In the genomic region with DNA sequence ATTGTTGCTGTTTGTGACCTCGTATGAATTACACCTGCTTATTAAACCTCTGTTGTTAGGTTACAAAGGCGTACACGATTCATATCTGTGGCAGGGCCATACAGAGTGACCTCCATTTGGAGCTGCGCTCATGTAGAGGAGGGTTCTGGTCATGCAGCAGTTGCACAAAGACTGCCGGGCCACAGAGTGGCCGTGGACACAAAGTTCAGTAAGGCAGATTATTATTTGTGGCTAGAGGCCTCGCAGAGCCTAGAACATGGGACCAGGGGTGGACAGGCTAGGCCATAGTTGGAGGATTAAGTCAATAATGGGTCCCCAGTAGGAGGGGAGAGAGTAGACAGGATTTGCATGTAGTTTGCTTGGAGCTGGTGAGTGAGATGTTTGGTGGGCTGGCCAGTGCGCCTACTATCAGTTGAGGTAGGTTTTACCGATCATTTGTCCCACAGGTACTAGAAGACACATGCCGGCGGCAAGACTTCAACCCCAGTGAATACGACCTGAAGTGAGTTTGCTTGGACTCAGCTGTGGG, we compare ENCODE assay signal across 8 mouse cellular contexts. TPM values are rescaled to one million over a fixed set of nuclear protein-coding genes. Genes with fewer than 3 reads are reported as not detected.
DNase-seq lines count a peak whose midpoint lies in the region; ATAC-seq and TF ChIP-seq lines count a peak whose summit lies in the region.

No protein-coding gene starts in this region.

- H3K36me3 ChIP-seq in lung, embryonic 15.5 days: peaks cover 17% of the 10 kb centered on the region
- peaks cover 20% of the 10 kb centered on the region for H3K36me3 ChIP-seq in embryonic facial prominence, embryonic 14.5 days (ENCODE audit: control insufficient read depth, insufficient read depth, low read length)
- H3K36me3 ChIP-seq in intestine, postnatal 0 days (ENCODE audit: control insufficient read depth, insufficient read depth): peaks cover 16% of the 10 kb centered on the region; the same call in 1 of the 2 replicates
- peaks cover 29% of the 10 kb centered on the region for H3K36me3 ChIP-seq in neural tube, embryonic 13.5 days

- peak; percentile 12; the same call in 1 of the 2 replicates for ATAC-seq in lung, embryonic 15.5 days (ENCODE audit: borderline replicate concordance, extremely low read depth, low FRiP score, low TSS enrichment)
- peak; percentile 5; the same call in 1 of the 2 replicates for ATAC-seq in embryonic facial prominence, embryonic 14.5 days (ENCODE audit: low read depth)
- ATAC-seq in intestine, postnatal 0 days: peak; percentile 30; the same call in 1 of the 2 replicates
- ATAC-seq in neural tube, embryonic 13.5 days (ENCODE audit: low read depth): peak; percentile 38

- peak overlapping the region; percentile 62 for H3K4me3 ChIP-seq in lung, embryonic 15.5 days
- H3K4me3 ChIP-seq in embryonic facial prominence, embryonic 14.5 days (ENCODE audit: low read depth, low read length): peak overlapping the region; percentile 78
- peak overlapping the region; percentile 67 for H3K4me3 ChIP-seq in intestine, postnatal 0 days (ENCODE audit: low read depth, low read length)
- peak overlapping the region; percentile 71 for H3K4me3 ChIP-seq in neural tube, embryonic 13.5 days

- WGBS in lung, embryonic 15.5 days: 33% methylated on average over 12 of the region's 12 CpGs
- 39% methylated on average over 12 of the region's 12 CpGs for WGBS in embryonic facial prominence, embryonic 14.5 days
- 23% methylated on average over 12 of the region's 12 CpGs for WGBS in intestine, postnatal 0 days
- WGBS in neural tube, embryonic 13.5 days: 41% methylated on average over 12 of the region's 12 CpGs

- no peak for DNase-seq in lung, postnatal 36 days
- DNase-seq in embryonic facial prominence, embryonic 14.5 days (ENCODE audit: low spot score): no peak
- no peak for DNase-seq in cerebellum, adult 9-11 months
- no peak for DNase-seq in adrenal gland, postnatal 14 days
- DNase-seq in cerebellum, adult 18-20 months: no peak

- peak overlapping the region; percentile 83 for H3K4me2 ChIP-seq in lung, embryonic 15.5 days
- peak overlapping the region; percentile 71 for H3K4me2 ChIP-seq in embryonic facial prominence, embryonic 14.5 days (ENCODE audit: low read depth, low read length)
- peak overlapping the region; percentile 80 for H3K4me2 ChIP-seq in intestine, postnatal 0 days (replicated peaks; ENCODE audit: low read depth)
- H3K4me2 ChIP-seq in neural tube, embryonic 13.5 days: peak overlapping the region; percentile 94

- H3K9ac ChIP-seq in lung, embryonic 15.5 days: peak overlapping the region; percentile 64
- peak overlapping the region; percentile 84 for H3K9ac ChIP-seq in embryonic facial prominence, embryonic 14.5 days (ENCODE audit: low read depth, low read length)
- peak overlapping the region; percentile 75 for H3K9ac ChIP-seq in intestine, postnatal 0 days (ENCODE audit: low read depth, low read length)
- H3K9ac ChIP-seq in neural tube, embryonic 13.5 days: peak overlapping the region; percentile 87

- H3K27me3 ChIP-seq in lung, embryonic 15.5 days: no peaks in the 10 kb centered on the region
- H3K27me3 ChIP-seq in embryonic facial prominence, embryonic 14.5 days (replicated peaks; ENCODE audit: control insufficient read depth, insufficient read depth, low read length): no peaks in the 10 kb centered on the region
- no peaks in the 10 kb centered on the region for H3K27me3 ChIP-seq in intestine, postnatal 0 days (replicated peaks; ENCODE audit: control insufficient read depth, insufficient read depth, low read length)
- H3K27me3 ChIP-seq in neural tube, embryonic 13.5 days: no peaks in the 10 kb centered on the region

- H3K4me1 ChIP-seq in lung, embryonic 15.5 days: peaks cover 7% of the 10 kb centered on the region
- H3K4me1 ChIP-seq in embryonic facial prominence, embryonic 14.5 days (ENCODE audit: control insufficient read depth, insufficient read depth, low read length): peaks cover 11% of the 10 kb centered on the region; the same call in 1 of the 2 replicates
- peaks cover 8% of the 10 kb centered on the region; the same call in 1 of the 2 replicates for H3K4me1 ChIP-seq in intestine, postnatal 0 days (replicated peaks; ENCODE audit: control insufficient read depth, insufficient read depth, low read length)
- H3K4me1 ChIP-seq in neural tube, embryonic 13.5 days (replicated peaks): peaks cover 23% of the 10 kb centered on the region

- H3K9me3 ChIP-seq in lung, embryonic 15.5 days: no peaks in the 10 kb centered on the region
- H3K9me3 ChIP-seq in embryonic facial prominence, embryonic 14.5 days (ENCODE audit: control insufficient read depth, low read length): no peaks in the 10 kb centered on the region
- no peaks in the 10 kb centered on the region for H3K9me3 ChIP-seq in intestine, postnatal 0 days (ENCODE audit: control insufficient read depth)
- H3K9me3 ChIP-seq in neural tube, embryonic 13.5 days: no peaks in the 10 kb centered on the region

- peak overlapping the region; percentile 86 for H3K27ac ChIP-seq in lung, embryonic 15.5 days
- peak overlapping the region; percentile 88 for H3K27ac ChIP-seq in embryonic facial prominence, embryonic 14.5 days (replicated peaks; ENCODE audit: low read depth, low read length)
- peak overlapping the region; percentile 87 for H3K27ac ChIP-seq in intestine, postnatal 0 days (ENCODE audit: low read depth, low read length)
- H3K27ac ChIP-seq in neural tube, embryonic 13.5 days (replicated peaks): peak overlapping the region; percentile 94

- no peak for TF ChIP-seq CTCF in intestine, postnatal 0 days (IDR thresholded peaks at IDR 0.05; ENCODE audit: low read depth)

RNA-seq across cellular contexts. Expression of a gene that starts 0.9 kb away (rescaled TPM):
- polyA plus RNA-seq in lung, embryonic 15.5 days (2015; fragmentation: Nextera tagmentation; extraction: Ambion mirVana): 138 and 143 TPM in 2 replicates
- polyA plus RNA-seq in embryonic facial prominence, embryonic 14.5 days (2014; fragmentation: Nextera tagmentation; extraction: Ambion mirVana): 93.1 and 100.0 TPM in 2 replicates
- 105 and 106 TPM in 2 replicates for polyA plus RNA-seq in intestine, postnatal 0 days (2015; fragmentation: Nextera tagmentation; extraction: Ambion mirVana)
- polyA plus RNA-seq in neural tube, embryonic 13.5 days (2015; fragmentation: Nextera tagmentation; extraction: Ambion mirVana): 131 and 141 TPM in 2 replicates
- total RNA-seq in adrenal gland, postnatal 14 days (2021): 69.4 and 71.3 TPM in 2 replicates

RNA-seq across cellular contexts. Expression of a gene that starts 12.7 kb away (rescaled TPM):
- polyA plus RNA-seq in lung, embryonic 15.5 days (2015; fragmentation: Nextera tagmentation; extraction: Ambion mirVana): 4.1 and 4.3 TPM in 2 replicates
- polyA plus RNA-seq in embryonic facial prominence, embryonic 14.5 days (2014; fragmentation: Nextera tagmentation; extraction: Ambion mirVana): 3.6 and 4.9 TPM in 2 replicates
- 0.39 and 0.68 TPM in 2 replicates for polyA plus RNA-seq in intestine, postnatal 0 days (2015; fragmentation: Nextera tagmentation; extraction: Ambion mirVana)
- 2.5 and 2.7 TPM in 2 replicates for polyA plus RNA-seq in neural tube, embryonic 13.5 days (2015; fragmentation: Nextera tagmentation; extraction: Ambion mirVana)
- 8.3 and 11.2 TPM in 2 replicates for total RNA-seq in adrenal gland, postnatal 14 days (2021)

RNA-seq across cellular contexts. Expression of a gene that starts 25.7 kb away (rescaled TPM):
- polyA plus RNA-seq in lung, embryonic 15.5 days (2015; fragmentation: Nextera tagmentation; extraction: Ambion mirVana): 0.55 and 1.3 TPM in 2 replicates
- 3.4 and 3.6 TPM in 2 replicates for polyA plus RNA-seq in embryonic facial prominence, embryonic 14.5 days (2014; fragmentation: Nextera tagmentation; extraction: Ambion mirVana)
- not detected in 2 replicates for polyA plus RNA-seq in intestine, postnatal 0 days (2015; fragmentation: Nextera tagmentation; extraction: Ambion mirVana)
- 0.66 and 1.7 TPM in 2 replicates for polyA plus RNA-seq in neural tube, embryonic 13.5 days (2015; fragmentation: Nextera tagmentation; extraction: Ambion mirVana)
- 0.94 TPM in 1 of 2 replicates, not detected in the other for total RNA-seq in adrenal gland, postnatal 14 days (2021)

RNA-seq across cellular contexts. Expression of a gene that starts 30.1 kb away (rescaled TPM):
- polyA plus RNA-seq in lung, embryonic 15.5 days (2015; fragmentation: Nextera tagmentation; extraction: Ambion mirVana): 25.4 and 27.2 TPM in 2 replicates
- polyA plus RNA-seq in embryonic facial prominence, embryonic 14.5 days (2014; fragmentation: Nextera tagmentation; extraction: Ambion mirVana): 56.7 and 64.7 TPM in 2 replicates
- polyA plus RNA-seq in intestine, postnatal 0 days (2015; fragmentation: Nextera tagmentation; extraction: Ambion mirVana): 5.3 and 6.5 TPM in 2 replicates
- 24.7 and 24.8 TPM in 2 replicates for polyA plus RNA-seq in neural tube, embryonic 13.5 days (2015; fragmentation: Nextera tagmentation; extraction: Ambion mirVana)
- 1.6 TPM in 2 replicates for total RNA-seq in adrenal gland, postnatal 14 days (2021)

RNA-seq across cellular contexts. Expression of a gene that starts 39.9 kb away (rescaled TPM):
- polyA plus RNA-seq in lung, embryonic 15.5 days (2015; fragmentation: Nextera tagmentation; extraction: Ambion mirVana): 160 and 167 TPM in 2 replicates
- 139 and 145 TPM in 2 replicates for polyA plus RNA-seq in embryonic facial prominence, embryonic 14.5 days (2014; fragmentation: Nextera tagmentation; extraction: Ambion mirVana)
- 127 and 131 TPM in 2 replicates for polyA plus RNA-seq in intestine, postnatal 0 days (2015; fragmentation: Nextera tagmentation; extraction: Ambion mirVana)
- 91.2 and 101 TPM in 2 replicates for polyA plus RNA-seq in neural tube, embryonic 13.5 days (2015; fragmentation: Nextera tagmentation; extraction: Ambion mirVana)
- total RNA-seq in adrenal gland, postnatal 14 days (2021): 46.4 and 52.5 TPM in 2 replicates
